Mouse (Mus musculus) lung, embryonic 14.5 days (tissue): ENCODE measurements at regions not wholly inside any gene's neighbourhood (a gene's known extent, or its start where the extent isn't known, plus 50 kb on each side); places are given as distances from the start of the nearest gene placed in this dataset.
"Not testable (repeated sequence)": the region's sequence is repeated elsewhere in the genome, so short reads cannot be mapped to it uniquely, and the experiment has no call there.

Experiments used
- ATAC-seq: fragments of 200-750 bp; cut with Nextera tagmentation; 2 replicates; pipeline ENCODE4 v1.8.0; 2017; ENCODE audit warnings: mild to moderate bottlenecking, moderate TSS enrichment, moderate library complexity; ENCODE audit not compliant: insufficient read depth
- DNase-seq: peaks from one replicate; pipeline ENCODE4 v3.0.0-alpha.2; 2015
- H3K27ac ChIP-seq: fragments of 300-500 bp; sonication (generic); 2 replicates; pipeline ENCODE4 v1.5.1; 2014; ENCODE audit warnings: low read depth, mild to moderate bottlenecking, moderate library complexity
- H3K27me3 ChIP-seq: fragments of 300-500 bp; sonication (generic); 2 replicates; pipeline ENCODE4 v1.6.1; 2014; ENCODE audit warnings: low read length, control low read depth; ENCODE audit not compliant: insufficient read depth
- H3K36me3 ChIP-seq: fragments of 300-500 bp; sonication (generic); 2 replicates; pipeline ENCODE4 v1.6.1; 2014; ENCODE audit warnings: control low read depth; ENCODE audit not compliant: insufficient read depth
- H3K4me1 ChIP-seq: fragments of 300-500 bp; sonication (generic); 2 replicates; pipeline ENCODE4 v1.6.1; 2014; ENCODE audit warnings: antibody characterized with exemption, control low read depth; ENCODE audit not compliant: insufficient read depth
- H3K4me2 ChIP-seq: fragments of 300-500 bp; sonication (generic); 2 replicates; pipeline ENCODE4 v1.6.1; 2014; ENCODE audit warnings: mild to moderate bottlenecking
- H3K4me3 ChIP-seq: fragments of 300-500 bp; sonication (generic); 2 replicates; pipeline ENCODE4 v1.5.1; 2014; ENCODE audit warnings: low read depth, low read length
- H3K9ac ChIP-seq: fragments of 300-500 bp; sonication (generic); 2 replicates; pipeline ENCODE4 v1.6.1; 2014
- H3K9me3 ChIP-seq: fragments of 300-500 bp; sonication (generic); 2 replicates; pipeline ENCODE4 v1.6.1; 2016; ENCODE audit warnings: low read depth, low read length, control low read depth
- CTCF ChIP-seq: IDR thresholded peaks from 2 replicates; pipeline ENCODE4 v1.5.1; 2016; ENCODE audit warnings: antibody characterized with exemption, low read depth
- WGBS: fragments of 180-500 bp; shearing (Covaris S2); extraction: QIAGEN DNeasy Blood & Tissue Kit; methylation state at CpG from one replicate; pipeline ENCODE4 v1.1.7; 2014; 5-methylcytosine and 5-hydroxymethylcytosine counted together

DNA sequence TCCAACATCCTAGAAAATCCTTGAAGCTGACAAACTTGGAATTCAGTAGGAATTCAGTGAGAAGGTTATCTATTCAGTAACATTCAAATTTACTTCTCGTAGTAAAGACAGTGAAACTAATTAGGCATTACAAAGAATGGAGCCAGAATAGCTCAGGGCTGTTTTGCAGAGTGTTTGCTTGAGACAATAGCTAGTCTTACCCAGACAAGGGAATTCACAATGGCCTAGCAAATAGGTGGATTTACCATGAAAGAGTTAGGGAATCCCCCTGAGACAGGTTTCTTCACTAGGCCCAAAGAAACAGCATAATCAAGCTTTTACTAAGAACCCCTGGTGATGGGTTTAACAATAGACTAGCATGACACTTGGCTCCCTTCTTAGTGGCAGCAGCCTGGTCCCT is 699.2 kb upstream of the Dmd start:
- H3K36me3 ChIP-seq, H3K4me1 ChIP-seq, DNase-seq, H3K4me2 ChIP-seq, H3K4me3 ChIP-seq, ATAC-seq, H3K27ac ChIP-seq, H3K9ac ChIP-seq, H3K9me3 ChIP-seq, H3K27me3 ChIP-seq: not testable (repeated sequence)
- WGBS, result 55% methylated on average over 1 of the region's 1 CpGs

DNA sequence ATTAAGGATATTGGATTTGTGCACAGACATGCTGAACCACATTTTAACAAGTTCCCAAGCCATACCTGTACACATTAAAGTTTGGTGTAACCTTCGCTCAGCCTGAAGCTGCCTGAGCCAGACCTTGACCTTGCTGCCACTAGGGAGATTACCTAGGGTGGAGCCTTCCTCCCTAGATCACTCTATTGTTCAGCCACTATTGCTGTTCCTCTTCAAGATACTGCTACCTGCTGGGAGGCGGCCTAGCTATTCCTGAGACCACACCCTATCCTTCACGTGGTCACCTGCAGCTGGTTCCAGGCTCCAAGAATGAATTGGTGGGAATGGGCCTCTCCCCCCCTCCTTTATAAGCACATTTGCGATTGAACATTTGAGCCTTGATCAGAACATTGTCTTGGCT is 666.3 kb upstream of the Dmd start:
- not testable (repeated sequence) for H3K4me3 ChIP-seq

DNA sequence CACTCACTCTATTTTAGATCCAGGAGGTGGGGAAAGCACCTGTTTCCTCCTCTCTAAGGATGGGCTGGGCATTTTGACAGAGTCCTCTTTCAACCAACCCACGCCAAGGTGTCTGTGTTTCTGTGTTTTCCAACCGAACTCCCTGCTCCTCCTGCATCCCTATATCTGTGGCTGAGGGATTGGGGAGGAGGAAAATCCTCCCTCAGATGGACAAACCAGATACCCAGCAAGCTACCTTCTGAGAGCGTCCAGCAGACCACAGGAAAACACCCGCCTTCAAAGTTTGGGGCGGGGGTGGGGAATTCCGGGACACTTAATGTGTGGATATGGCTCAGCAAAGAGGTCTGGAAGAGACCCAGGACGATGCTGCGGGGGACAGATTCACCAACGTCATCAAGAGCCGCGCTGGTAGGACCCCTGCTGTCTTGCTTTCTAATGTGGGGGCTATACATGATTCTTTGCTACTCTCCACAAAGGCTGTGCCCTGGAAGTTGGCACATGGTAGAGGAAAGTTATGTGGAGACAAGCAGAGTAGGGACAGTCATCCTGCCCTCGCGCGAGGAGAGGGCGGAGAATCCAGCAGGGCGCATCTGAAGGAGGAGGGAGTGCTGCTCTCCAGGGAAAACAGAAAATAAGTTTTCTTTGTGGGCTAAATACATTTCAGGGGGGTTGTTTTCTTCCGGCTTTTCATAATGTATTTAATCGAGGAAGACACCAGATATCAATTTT is 637.7 kb upstream of the Dmd start:
- 0 out of 2 replicates have a peak overlapping the region, but pooled peaks have one; percentile 8 for H3K4me3 ChIP-seq
- H3K27ac ChIP-seq, result no peak overlapping the region
- no peaks in the 10 kb centered on the region for H3K4me1 ChIP-seq
- DNase-seq (peak; percentile 0), ATAC-seq (no peak)
- no peak overlapping the region for H3K9ac ChIP-seq
- H3K9me3 ChIP-seq, result no peaks in the 10 kb centered on the region
- no peak for TF ChIP-seq CTCF
- H3K27me3 ChIP-seq, result no peaks in the 10 kb centered on the region
- 18% methylated on average over 18 of the region's 18 CpGs for whole genome bisulfite sequencing
- H3K4me2 ChIP-seq, result peak overlapping the region; percentile 43; the same call in 1 of the 2 replicates
- H3K36me3 ChIP-seq, result no peaks in the 10 kb centered on the region

More for the DNA sequence above, 666.3 kb upstream of the Dmd start:
- not testable (repeated sequence) for H3K9ac ChIP-seq, DNase-seq, H3K27me3 ChIP-seq, H3K27ac ChIP-seq, H3K36me3 ChIP-seq, H3K4me2 ChIP-seq, H3K4me1 ChIP-seq, ATAC-seq, H3K9me3 ChIP-seq
- 73% methylated on average over 4 of the region's 4 CpGs for whole genome bisulfite sequencing
